Mouse (Mus musculus): Measurements from ENCODE around the gene Sbk2.

Gene Sbk2

GRCm38 (mm10) chr7:4953815-4954445 lies 10.3 kb downstream of the Sbk2 start:
- in situ Hi-C loops (cut with MboI) = no loop called here

- in situ Hi-C loops (cut with MboI) = no loop called here
Observed at GRCm38 (mm10) chr7:4950561-4951342, 13.5 kb downstream of the Sbk2 start.

GRCm38 (mm10) chr7:4948386-4948785 lies 15.8 kb downstream of the Sbk2 start:
- in situ Hi-C loops (cut with MboI) = loop anchor here (10.0 kb wide), 1 partner anchor 394 kb away; no protein-coding TSS in a partner anchor

GRCm38 (mm10) chr7:4947855-4948254 lies 16.4 kb downstream of the Sbk2 start:
- in situ Hi-C loops (cut with MboI) = loop anchor here (10.0 kb wide), 1 partner anchor 393 kb away; no protein-coding TSS in a partner anchor

- in situ Hi-C loops (cut with MboI) = loop anchor here (5.0 to 10.0 kb wide), 2 partner anchors 109 to 389 kb away; partner anchors contain the start of gene Zfp580
Observed at GRCm38 (mm10) chr7:4943223-4943815, 20.9 kb downstream of the Sbk2 start.

GRCm38 (mm10) chr7:4942673-4943072 lies 21.5 kb downstream of the Sbk2 start:
- in situ Hi-C loops (cut with MboI) = loop anchor here (5.0 to 10.0 kb wide), 2 partner anchors 110 to 388 kb away; partner anchors contain the start of gene Zfp580

GRCm38 (mm10) chr7:4940068-4940479 lies 24.1 kb downstream of the Sbk2 start:
- in situ Hi-C loops (cut with MboI) = loop anchor here (5.0 to 10.0 kb wide), 2 partner anchors 112 to 385 kb away; partner anchors contain the start of gene Zfp580

- in situ Hi-C loops (cut with MboI) = no loop called here
Observed at GRCm38 (mm10) chr7:4938456-4938855, 25.8 kb downstream of the Sbk2 start.

GRCm38 (mm10) chr7:4937392-4937791 lies 26.8 kb downstream of the Sbk2 start:
- in situ Hi-C loops (cut with MboI) = no loop called here

- in situ Hi-C loops (cut with MboI) = no loop called here
Observed at GRCm38 (mm10) chr7:4936832-4937231, 27.4 kb downstream of the Sbk2 start.

GRCm38 (mm10) chr7:4934160-4934914 lies 29.9 kb downstream of the Sbk2 start:
- in situ Hi-C loops (cut with MboI) = no loop called here

GRCm38 (mm10) chr7:4933103-4933502 lies 31.1 kb downstream of the Sbk2 start:
- in situ Hi-C loops (cut with MboI) = no loop called here

GRCm38 (mm10) chr7:4928323-4928722 lies 35.9 kb downstream of the Sbk2 start:
- in situ Hi-C loops (cut with MboI) = no loop called here

- in situ Hi-C loops (cut with MboI) = no loop called here
Observed at GRCm38 (mm10) chr7:4927711-4928110, 36.5 kb downstream of the Sbk2 start.

- in situ Hi-C loops (cut with MboI) = no loop called here
Observed at GRCm38 (mm10) chr7:4926849-4927248, 37.4 kb downstream of the Sbk2 start.

GRCm38 (mm10) chr7:4925441-4926381 lies 38.5 kb downstream of the Sbk2 start, which contains the start of gene Ssc5d:
Ssc5d (plus strand) TSS chr7:4925785.
- in situ Hi-C loops (cut with MboI) = no loop called here

- in situ Hi-C loops (cut with MboI) = no loop called here
Observed at GRCm38 (mm10) chr7:4924891-4925301, 39.3 kb downstream of the Sbk2 start.

- in situ Hi-C loops (cut with MboI) = no loop called here
Observed at GRCm38 (mm10) chr7:4924483-4924882, 39.7 kb downstream of the Sbk2 start.

- in situ Hi-C loops (cut with MboI) = no loop called here
Observed at GRCm38 (mm10) chr7:4923586-4924364, 40.4 kb downstream of the Sbk2 start.

All from mature B cell (primary cell).